Mouse (Mus musculus) T-helper 17 cell (primary cell): Measurements from ENCODE around the gene Hist1h2ak.

Experiments used
- in situ Hi-C, 2 experiments: fragments of 300-600 bp; cut with MboI, MseI; formaldehyde crosslinking; loops; 1 replicate in 1 of 2; 2 replicates in 1 of 2; pipeline ENCODE4 v1.15.1; 2025; ENCODE audit warnings: high pct_unique_total_duplicates in 2 of 2

Gene Hist1h2ak

GRCm38 (mm10) chr13:21710031-21710711, 43.5 kb downstream of the Hist1h2ak start:
- in situ Hi-C loops, result loop anchor here (5.0 to 25.0 kb wide), 4 partner anchors 548 to 1825 kb away; partner anchors contain the start of genes Abt1 (in 2 of the 2), Hist1h2af (in 1 of the 2), Hist1h3g (in 1 of the 2) and Hist1h4h (in 1 of the 2)

GRCm38 (mm10) chr13:21706669-21707068, 47.0 kb downstream of the Hist1h2ak start:
- in situ Hi-C loops, result loop anchor here (5.0 to 25.0 kb wide), 3 partner anchors 182 to 1706 kb away; partner anchors contain the start of gene Abt1 (in 1 of the 2)
